Mouse (Mus musculus): ENCODE results near the gene Ccdc66.
A peak's percentile ranks its signal among the peaks of the same experiment; 100 is the strongest.

Ccdc66 gene

DNA sequence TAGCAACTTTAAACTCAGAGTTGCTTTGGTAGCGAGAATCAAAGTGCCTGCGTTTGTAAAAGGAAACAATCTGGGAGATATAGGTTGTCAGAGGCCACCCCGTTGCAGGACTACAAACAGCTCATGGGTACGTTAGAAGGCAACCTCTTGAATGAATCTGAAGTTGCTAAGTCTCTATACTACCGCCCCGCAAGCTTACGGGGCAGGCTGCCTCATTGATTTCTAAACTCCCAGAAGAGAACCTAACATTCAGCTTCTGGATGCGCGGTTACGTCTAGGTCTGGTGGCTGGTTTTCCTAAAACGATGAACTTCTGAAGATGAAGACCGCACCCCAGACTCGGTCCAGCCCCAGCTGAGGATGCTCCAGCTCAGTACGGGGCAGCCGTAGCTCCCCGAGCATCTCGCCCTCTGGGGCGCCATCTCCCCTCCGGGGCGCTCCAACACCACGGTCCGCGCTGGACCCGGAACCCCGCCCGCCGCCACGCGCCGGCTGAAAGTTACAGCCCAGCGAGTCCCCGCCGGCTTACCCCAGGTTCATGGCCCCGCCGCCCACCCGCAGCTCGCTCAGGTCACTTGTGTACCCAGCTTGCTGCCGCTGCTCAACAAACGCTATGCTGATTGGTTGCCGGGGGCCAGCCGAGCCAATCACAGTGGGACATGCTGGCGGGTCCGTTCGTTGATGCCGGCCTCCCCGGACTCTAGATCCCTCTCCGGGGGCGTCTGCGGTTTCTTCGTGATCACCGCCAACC is at the start of gene Ccdc66:
TSS of gene Ccdc66 (minus strand) at position 567 of the 750 bp plus-strand sequence.
- peak; percentile 96 for DNase-seq (ENCODE audit: low read depth, low spot score)

GRCm38 (mm10) chr14:27543838-27544426 is 35.7 kb upstream of the Ccdc66 start:
- no peak for DNase-seq (ENCODE audit: low read depth, low spot score)

- no peak for DNase-seq (ENCODE audit: low read depth, low spot score)
These were observed 28.2 kb upstream of the Ccdc66 start for GRCm38 (mm10) chr14:27536441-27536840.

- peak; percentile 60 for DNase-seq (ENCODE audit: low read depth, low spot score)
These were observed 16.3 kb upstream of the Ccdc66 start for GRCm38 (mm10) chr14:27524541-27524940.

- DNase-seq (ENCODE audit: low read depth, low spot score), result peak; percentile 23
These were observed 513 bp upstream of the Ccdc66 start for GRCm38 (mm10) chr14:27508644-27509301.

GRCm38 (mm10) chr14:27501096-27501495 is 7.2 kb downstream of the Ccdc66 start:
- no peak for DNase-seq (ENCODE audit: low read depth, low spot score)

DNA sequence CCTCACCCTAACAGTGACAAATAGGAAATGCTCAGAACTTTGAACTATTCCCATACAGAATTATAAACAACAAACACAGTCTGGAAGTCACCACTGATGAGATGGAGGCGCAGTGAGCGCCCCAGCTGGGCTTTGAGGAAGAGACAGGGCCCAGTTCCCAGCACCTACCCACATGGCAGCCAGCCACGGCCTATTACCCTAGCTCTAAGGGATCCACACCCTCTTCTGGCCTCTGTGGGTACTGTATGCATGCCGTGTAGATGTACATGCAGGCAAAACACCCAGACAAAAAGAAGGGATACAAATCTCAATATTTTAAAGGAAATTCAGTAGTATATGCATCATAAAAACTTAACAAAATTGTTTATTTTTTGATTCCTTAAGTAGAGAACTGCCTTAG is 14.7 kb downstream of the Ccdc66 start:
- DNase-seq (ENCODE audit: low read depth, low spot score), result peak; percentile 53

GRCm38 (mm10) chr14:27491399-27491798 is 16.9 kb downstream of the Ccdc66 start:
- no peak for DNase-seq (ENCODE audit: low read depth, low spot score)

- DNase-seq (ENCODE audit: low read depth, low spot score), result no peak
These were observed 61.3 kb downstream of the Ccdc66 start for GRCm38 (mm10) chr14:27446963-27447362.

GRCm38 (mm10) chr14:27444851-27445281 is 63.4 kb downstream of the Ccdc66 start:
- DNase-seq (ENCODE audit: low read depth, low spot score), result no peak

- peak; percentile 58 for DNase-seq (ENCODE audit: low read depth, low spot score)
These were observed 67.3 kb downstream of the Ccdc66 start for GRCm38 (mm10) chr14:27440921-27441320.

DNA sequence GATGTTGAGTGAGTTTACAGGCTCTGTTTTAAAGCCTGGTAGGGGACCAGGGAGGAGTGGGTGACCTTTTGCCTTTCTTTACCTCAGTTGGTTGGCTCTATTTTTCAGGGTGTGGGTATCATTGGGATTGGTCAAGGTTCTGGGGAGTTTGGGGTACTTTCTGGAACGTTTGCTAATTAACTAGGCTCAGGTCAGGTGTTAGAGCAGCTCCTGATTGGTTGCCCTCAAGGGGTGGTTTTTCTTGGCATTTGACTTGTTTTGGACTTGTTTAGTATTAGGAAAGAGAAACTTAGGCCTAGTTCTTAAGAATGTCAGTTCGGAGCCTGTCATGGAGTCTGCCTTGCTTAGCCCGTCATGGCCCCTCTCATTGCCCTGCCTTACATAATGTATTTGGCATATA is 71.4 kb downstream of the Ccdc66 start:
- peak; percentile 46 for DNase-seq (ENCODE audit: low read depth, low spot score)

DNA sequence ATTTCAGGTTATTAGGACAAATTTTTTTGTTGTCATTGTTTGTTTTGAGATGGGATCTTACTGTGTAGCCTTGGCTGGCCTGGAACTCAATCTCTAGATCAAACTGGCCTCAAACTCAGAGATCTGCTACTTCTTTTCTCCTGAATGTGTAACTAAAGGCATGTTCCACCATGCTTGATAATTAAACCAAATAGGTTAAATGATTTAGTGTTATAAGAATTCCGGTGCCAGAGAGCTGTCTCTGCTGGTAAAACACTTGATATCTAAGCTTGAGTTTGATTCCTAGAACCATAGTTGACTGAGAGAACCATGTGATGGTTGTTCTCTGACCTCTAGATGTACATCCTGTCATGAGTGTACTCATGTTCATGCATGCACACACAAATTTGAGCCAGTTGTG is 72.1 kb downstream of the Ccdc66 start:
- no peak for DNase-seq (ENCODE audit: low read depth, low spot score)

- no peak for DNase-seq (ENCODE audit: low read depth, low spot score)
These were observed 76.2 kb downstream of the Ccdc66 start for GRCm38 (mm10) chr14:27432064-27432463.

Data from ES-CJ7 (cell line).